Mouse (Mus musculus) urinary bladder, postnatal 14 days (tissue): ENCODE measurements around the gene Asic2.
"Not testable (repeated sequence)": the region's sequence is repeated elsewhere in the genome, so short reads cannot be mapped to it uniquely, and the experiment has no call there.

Experiments
- DNase-seq: peaks from one replicate; pipeline ENCODE4 v3.0.0; 2021; ENCODE audit warnings: low spot score

Asic2 gene

DNA sequence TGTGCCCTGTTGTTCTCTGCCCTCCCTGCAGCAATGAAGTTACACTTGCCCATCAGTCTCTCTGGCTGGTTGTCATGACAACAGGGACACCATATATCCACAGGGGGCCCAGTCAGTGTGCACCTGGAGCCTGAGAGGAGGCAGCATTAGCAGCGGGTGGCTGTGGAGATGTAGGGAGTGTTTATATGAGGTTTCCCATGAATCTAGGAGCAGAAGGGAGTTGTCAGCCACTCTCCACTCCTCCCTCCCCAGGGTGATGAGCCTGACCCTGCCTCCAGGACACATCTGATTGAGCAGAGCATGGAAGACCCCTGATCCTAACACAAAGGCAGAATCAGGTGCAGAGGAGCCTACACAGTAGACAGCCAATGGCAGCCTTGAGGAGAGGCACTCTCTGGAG lies 514.1 kb downstream of the Asic2 start:
- no peak for DNase-seq

- DNase-seq, result no peak
Observed at GRCm38 (mm10) chr11:81449271-81449705, 519.0 kb downstream of the Asic2 start.

DNA sequence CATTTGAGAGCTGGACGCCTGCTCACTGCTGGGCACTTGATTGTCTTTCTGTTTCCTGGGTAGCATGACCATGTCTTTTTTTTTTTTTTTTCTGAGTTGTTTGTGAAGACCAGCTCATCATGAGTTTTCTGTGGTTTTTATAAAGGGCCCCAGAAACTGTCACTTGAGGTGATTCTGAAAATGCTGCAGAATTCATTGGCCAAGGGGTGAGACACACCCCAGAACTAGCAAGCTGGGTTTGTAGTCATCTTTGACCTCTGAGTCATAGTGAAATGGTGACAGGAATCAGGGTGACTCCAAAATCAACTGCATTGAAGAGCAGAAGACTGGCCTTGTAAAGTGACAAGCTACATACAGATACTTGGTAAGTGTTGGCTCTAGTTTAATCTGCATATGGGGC lies 521.9 kb downstream of the Asic2 start:
- DNase-seq, result no peak

- DNase-seq, result no peak
Observed at GRCm38 (mm10) chr11:81426857-81427256, 541.4 kb downstream of the Asic2 start.

DNA sequence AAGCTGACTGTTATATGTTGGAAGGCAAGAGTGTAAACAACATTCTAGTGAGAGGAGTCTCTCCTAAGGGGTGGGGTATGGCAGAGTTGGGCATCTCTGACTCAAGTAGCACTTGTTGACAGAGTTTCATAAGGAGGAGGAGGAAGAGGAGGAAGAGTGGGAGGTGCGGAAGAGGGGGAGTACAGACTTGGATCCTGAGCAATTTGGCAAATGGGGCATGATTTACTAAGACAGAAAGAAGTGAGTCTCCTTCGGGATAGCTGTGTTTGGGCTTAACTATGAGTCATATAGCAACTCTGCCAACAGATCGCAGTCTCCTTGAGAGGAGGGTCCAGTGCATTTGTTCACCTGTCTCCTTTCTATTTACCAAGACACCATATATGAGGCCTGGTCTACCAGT lies 549.1 kb downstream of the Asic2 start:
- DNase-seq, result no peak

GRCm38 (mm10) chr11:81418027-81418426 lies 550.2 kb downstream of the Asic2 start:
- DNase-seq, result no peak

DNA sequence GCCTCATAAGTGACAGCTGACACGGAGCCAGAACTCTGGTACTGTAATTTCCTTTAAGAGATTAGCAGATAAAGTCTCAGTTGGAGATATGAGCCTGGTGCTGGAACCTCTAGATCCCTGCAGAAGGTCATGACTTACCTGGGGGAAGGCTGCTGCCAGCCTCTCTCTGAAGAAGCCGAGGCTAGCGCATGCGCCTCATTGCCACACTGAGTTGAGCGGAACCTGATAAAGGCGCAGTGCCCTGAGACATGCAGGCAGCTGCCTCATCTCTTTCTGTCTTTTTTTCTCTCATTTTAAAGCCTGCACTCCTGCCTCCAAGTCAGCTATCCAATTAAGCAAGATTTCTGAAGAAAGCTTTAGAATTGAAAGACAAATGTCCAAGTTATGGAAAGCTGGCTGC lies 551.9 kb downstream of the Asic2 start:
- no peak for DNase-seq

DNA sequence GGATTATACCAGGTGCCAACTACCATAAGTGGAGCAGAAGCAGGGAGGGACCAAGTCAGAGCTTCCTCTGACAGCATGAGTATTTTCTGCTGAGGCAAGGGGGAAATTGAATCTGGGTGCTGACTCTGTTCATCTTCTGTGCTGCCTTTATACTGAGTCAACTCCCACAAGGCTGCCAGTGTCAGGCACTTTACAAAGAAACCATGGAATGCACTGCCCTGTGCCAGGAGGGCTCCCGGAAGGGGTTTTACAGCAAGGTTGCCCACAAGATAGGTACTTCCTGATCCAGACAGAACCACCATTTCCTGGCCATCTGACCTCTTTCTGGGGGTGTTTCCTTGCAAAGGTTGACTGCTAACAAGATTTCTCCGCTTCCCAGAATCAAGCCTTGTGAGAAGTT lies 553.7 kb downstream of the Asic2 start:
- no peak for DNase-seq

DNA sequence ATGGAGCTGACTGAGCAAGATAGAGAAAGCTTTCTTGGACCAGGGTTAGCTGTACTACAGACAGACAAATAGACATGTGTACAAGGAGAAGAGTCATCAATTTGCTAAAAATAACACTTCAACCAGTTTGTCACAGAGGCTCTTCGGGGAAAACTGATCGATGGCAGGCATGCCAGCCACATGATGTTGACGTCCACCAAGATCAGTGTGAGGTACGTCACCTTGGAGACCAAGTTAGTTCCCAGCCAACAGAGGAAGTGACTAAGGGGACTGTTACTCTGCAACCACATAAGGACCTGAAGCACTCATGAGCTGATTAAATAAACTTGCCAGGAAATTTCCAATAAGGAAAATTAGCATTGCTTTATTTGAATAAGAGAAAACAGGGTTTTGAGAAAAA lies 557.0 kb downstream of the Asic2 start:
- no peak for DNase-seq

- DNase-seq, result no peak
Observed at GRCm38 (mm10) chr11:81405951-81406350, 562.3 kb downstream of the Asic2 start.

- DNase-seq, result peak; percentile 18
Observed at GRCm38 (mm10) chr11:81402263-81402662, 566.0 kb downstream of the Asic2 start.

DNA sequence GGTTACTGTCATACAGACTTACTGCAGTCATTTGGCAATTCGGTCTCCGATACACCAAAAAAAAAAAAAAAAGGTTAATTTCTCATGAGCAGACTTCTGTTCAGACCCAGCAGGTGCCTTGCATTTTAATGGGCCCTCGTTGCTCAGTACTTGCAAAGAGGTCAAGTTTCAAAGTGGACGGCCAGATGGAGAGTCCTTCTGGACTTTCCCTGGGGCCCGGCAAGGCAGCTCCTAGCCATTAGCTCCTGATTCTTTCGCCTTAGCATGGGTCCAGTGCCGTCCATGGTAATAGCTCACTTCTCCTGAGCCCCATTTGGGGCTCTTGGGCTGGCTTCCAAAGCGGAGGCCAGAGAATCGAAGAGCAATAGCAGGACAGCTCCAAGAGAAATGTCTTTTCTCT lies 575.4 kb downstream of the Asic2 start:
- no peak for DNase-seq

- DNase-seq, result no peak
Observed at GRCm38 (mm10) chr11:81386185-81386584, 582.1 kb downstream of the Asic2 start.

DNA sequence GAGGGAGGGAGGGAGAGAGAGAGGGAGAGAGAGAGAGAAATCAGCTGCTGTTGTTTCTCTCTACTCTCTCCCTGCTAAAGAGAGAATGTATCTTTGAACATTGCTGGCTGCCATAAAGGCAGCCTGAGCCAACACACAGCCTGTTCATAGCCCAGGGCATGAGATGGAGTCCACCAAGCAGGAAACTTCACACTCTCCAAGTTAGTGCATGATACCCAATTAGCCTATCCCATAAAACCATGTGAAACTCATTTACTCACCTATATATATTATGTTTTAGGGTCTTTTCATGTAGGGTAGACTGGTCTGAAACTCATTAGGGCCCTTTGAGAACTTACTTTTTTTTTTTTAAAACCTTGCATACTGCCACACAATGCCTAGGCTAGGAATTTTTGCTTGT lies 582.7 kb downstream of the Asic2 start:
- DNase-seq, result no peak

- DNase-seq, result peak; percentile 25
Observed at GRCm38 (mm10) chr11:81374841-81375240, 593.4 kb downstream of the Asic2 start.

DNA sequence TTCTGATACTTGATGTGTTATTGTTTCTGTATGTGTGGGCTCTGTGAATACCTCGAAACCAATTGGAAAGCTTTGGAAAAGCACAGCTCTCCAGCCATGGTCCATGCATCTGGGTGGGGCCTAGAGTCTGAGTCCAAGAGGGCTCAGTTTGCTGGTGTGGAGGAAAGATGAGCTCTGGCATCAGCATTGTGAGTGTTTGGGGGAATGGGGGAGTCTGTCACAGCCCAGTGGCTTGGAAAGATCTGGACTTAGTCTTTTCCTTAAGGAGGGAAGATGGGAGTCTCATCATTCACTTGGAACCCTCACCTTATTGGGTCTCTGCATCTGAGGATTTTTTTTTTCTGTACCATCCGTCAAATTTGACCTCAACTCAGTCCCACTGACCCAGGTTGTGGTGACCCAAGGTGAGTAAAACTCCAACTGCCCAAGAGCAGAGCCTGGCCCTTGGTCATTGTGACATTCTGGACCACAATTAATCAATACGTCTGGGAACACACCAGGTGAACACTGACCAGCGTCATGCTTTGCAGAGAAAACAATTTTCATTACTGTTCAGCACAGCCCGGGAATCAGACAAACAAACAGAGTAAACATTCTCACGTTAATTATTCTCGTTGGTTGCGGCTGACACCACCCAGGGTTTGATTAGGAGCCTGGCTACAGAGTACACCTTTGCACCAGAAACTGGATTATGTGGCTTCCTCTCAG lies 594.1 kb downstream of the Asic2 start:
- no peak for DNase-seq

DNA sequence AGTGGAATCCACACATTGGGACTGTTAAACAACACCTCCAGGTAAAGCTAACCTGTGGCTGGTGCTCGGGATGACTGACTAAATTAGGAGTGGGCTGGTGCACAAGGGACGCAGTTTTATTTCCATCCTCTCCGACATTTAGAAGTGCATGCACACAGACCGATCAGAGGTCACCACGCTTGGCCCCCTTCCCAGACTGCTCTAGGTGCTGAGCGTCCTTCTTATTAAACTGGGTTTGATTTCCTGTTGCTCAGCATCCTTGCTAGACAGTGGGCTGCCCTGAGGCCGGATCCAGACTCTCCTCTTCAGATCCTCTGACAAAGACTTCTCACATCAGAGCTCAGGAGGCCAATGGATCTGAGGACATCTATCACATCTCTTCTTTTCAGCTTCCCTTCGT lies 596.7 kb downstream of the Asic2 start:
- no peak for DNase-seq

DNA sequence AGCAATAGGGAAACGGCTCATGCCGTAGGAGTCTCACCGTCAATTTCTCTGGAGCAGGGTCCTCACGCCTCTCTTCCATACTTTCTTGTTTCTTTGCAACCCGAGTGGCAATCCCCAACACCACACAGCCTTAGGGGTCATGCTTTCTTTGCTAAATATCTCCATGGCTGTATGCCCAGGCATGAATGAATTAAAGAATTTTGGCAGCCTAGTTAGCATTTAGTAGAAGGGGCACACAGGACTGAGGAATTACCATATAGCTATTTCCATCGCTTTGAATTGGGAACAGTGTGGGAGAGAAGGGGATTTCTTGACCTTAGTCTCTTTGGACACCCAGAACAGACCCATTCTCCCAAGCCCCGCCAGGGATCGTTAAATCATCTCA lies 597.8 kb downstream of the Asic2 start:
- no peak for DNase-seq

- no peak for DNase-seq
Observed at GRCm38 (mm10) chr11:81369497-81370425, 598.5 kb downstream of the Asic2 start.

GRCm38 (mm10) chr11:81364442-81364841 lies 603.8 kb downstream of the Asic2 start:
- no peak for DNase-seq

DNA sequence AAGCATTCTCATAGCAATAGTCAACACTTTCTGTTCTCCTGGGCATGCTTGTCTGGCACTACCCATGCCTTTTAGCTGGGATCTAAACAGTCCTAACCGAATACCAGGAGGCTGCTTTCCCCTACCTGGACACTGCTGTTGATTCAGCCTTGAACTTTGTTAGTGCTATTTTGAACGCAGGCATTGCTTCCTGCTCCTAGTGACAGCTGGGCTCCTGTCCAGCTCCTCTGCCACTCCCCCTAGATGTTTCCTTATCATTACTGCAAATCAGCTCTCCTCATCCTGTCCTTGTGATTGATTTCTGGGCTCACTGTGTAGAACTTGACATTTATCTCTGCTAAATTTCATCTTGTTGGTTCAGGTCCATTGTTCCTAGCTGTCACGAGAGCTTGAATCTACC lies 605.8 kb downstream of the Asic2 start:
- no peak for DNase-seq

DNA sequence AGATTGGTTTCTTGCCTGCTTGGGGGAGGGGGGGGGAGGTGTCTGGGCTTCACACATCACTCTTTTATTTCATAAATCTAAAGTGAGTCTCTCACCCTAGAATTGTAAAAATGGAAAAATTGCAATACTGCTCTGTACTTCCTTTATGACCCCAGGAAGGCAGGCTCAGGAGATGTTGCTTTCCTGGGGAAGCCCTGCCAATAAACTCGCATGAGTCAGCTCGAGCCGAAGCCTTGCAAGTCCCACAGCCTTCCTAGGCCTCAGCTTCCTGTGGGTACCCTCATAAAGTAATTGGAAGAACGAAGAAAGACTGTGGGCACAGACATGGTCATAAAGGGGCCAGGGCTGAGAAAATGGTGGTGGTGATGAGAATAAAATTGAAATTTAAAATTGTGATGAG lies 607.2 kb downstream of the Asic2 start:
- DNase-seq, result no peak

DNA sequence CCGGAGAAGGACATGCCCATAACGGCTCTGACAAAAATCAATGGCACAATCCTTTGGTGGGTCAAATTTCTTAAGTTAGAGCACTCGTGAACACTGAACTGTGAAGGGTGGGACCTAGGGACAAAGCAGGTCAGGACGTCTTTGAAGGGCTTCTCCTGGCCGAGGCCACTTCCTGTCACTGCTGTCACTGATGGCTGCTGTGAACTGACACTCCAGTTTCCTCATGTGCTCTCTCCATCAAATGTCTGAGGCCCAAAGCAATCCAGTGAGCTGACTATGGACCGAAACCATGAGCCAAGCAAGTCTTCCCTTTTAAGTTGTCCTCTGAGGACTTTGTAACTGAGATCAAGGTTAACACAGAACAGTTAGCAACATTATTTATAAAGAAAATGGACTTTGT lies 617.8 kb downstream of the Asic2 start:
- not testable (repeated sequence) for DNase-seq
